Mouse (Mus musculus): ENCODE data around the gene Mak.

- TF ChIP-seq CTCF (IDR thresholded peaks at IDR 0.05 in 2 of 3, conservative IDR thresholded peaks at IDR 0.05 in 1 of 3; ENCODE audit: control insufficient read depth in 1 of 3, insufficient read depth in 1 of 3, low read depth in 2 of 3, low read length in 3 of 3, poor library complexity in 1 of 3, severe bottlenecking in 1 of 3) (no peak), EP300 (IDR thresholded peaks at IDR 0.05; ENCODE audit: low read depth in 1 of 2, low read length in 2 of 2) (no peak), JUND (IDR thresholded peaks at IDR 0.05; ENCODE audit: low read depth, low read length) (no peak), GATA1 (IDR thresholded peaks at IDR 0.05; ENCODE audit: low read depth, low read length) (no peak), NELFE (IDR thresholded peaks at IDR 0.05; ENCODE audit: low read depth, low read length) (no peak), USF1 (IDR thresholded peaks at IDR 0.05; ENCODE audit: low read depth, low read length) (no peak), RAD21 (IDR thresholded peaks at IDR 0.05; ENCODE audit: low read depth, low read length) (no peak), POLR2A (IDR thresholded peaks at IDR 0.05; ENCODE audit: control insufficient read depth in 1 of 2, insufficient read depth in 1 of 2, low read depth in 1 of 2, low read length in 2 of 2, poor library complexity in 1 of 2) (no peak), TAL1 (IDR thresholded peaks at IDR 0.05; ENCODE audit: low read length) (no peak), E2F4 (IDR thresholded peaks at IDR 0.05; ENCODE audit: borderline replicate concordance, low read depth, low read length) (no peak), CHD2 (IDR thresholded peaks at IDR 0.05; ENCODE audit: low read length) (no peak)
These were observed 57.4 kb downstream of the Mak start for GRCm38 (mm10) chr13:41022099-41022498.

Measured in MEL (cell line).